Mouse (Mus musculus): Measurements from ENCODE around the gene Grin2c.

The Grin2c gene

GRCm38 (mm10) chr11:115283891-115284620 lies 17.0 kb upstream of the Grin2c start:
- no peak for DNase-seq (ENCODE audit: low spot score)

GRCm38 (mm10) chr11:115283486-115283765 lies 16.4 kb upstream of the Grin2c start:
- no peak for DNase-seq (ENCODE audit: low spot score)

GRCm38 (mm10) chr11:115282723-115283485 lies 15.9 kb upstream of the Grin2c start:
- DNase-seq (ENCODE audit: low spot score) = no peak

- no peak for DNase-seq (ENCODE audit: low spot score)
These were observed 15.3 kb upstream of the Grin2c start for GRCm38 (mm10) chr11:115282295-115282694.

- DNase-seq (ENCODE audit: low spot score) = no peak
These were observed 12.7 kb upstream of the Grin2c start for GRCm38 (mm10) chr11:115279726-115280125.

GRCm38 (mm10) chr11:115278176-115278575 lies 11.1 kb upstream of the Grin2c start:
- DNase-seq (ENCODE audit: low spot score) = no peak

GRCm38 (mm10) chr11:115277604-115277975 lies 10.5 kb upstream of the Grin2c start:
- DNase-seq (ENCODE audit: low spot score) = no peak

- peak; percentile 100 for DNase-seq (ENCODE audit: low spot score)
These were observed 9.9 kb upstream of the Grin2c start, which contains the start of gene Fdxr for GRCm38 (mm10) chr11:115276780-115277603. Gene Fdxr, minus strand, starts transcription at chr11:115277050.

- DNase-seq (ENCODE audit: low spot score) = no peak
These were observed 8.9 kb upstream of the Grin2c start for GRCm38 (mm10) chr11:115275954-115276353.

GRCm38 (mm10) chr11:115275509-115275908 lies 8.5 kb upstream of the Grin2c start:
- no peak for DNase-seq (ENCODE audit: low spot score)

- DNase-seq (ENCODE audit: low spot score) = no peak
These were observed 7.7 kb upstream of the Grin2c start for GRCm38 (mm10) chr11:115274771-115275170.

- no peak for DNase-seq (ENCODE audit: low spot score)
These were observed 7.1 kb upstream of the Grin2c start for GRCm38 (mm10) chr11:115274178-115274577.

GRCm38 (mm10) chr11:115273735-115274134 lies 6.7 kb upstream of the Grin2c start:
- no peak for DNase-seq (ENCODE audit: low spot score)

- no peak for DNase-seq (ENCODE audit: low spot score)
These were observed 6.0 kb upstream of the Grin2c start for GRCm38 (mm10) chr11:115272894-115273498.

- no peak for DNase-seq (ENCODE audit: low spot score)
These were observed 4.4 kb upstream of the Grin2c start for GRCm38 (mm10) chr11:115271481-115271880.

- DNase-seq (ENCODE audit: low spot score) = no peak
These were observed 4.0 kb upstream of the Grin2c start for GRCm38 (mm10) chr11:115271052-115271451.

GRCm38 (mm10) chr11:115270148-115270861 lies 3.3 kb upstream of the Grin2c start:
- DNase-seq (ENCODE audit: low spot score) = peak; percentile 90

- no peak for DNase-seq (ENCODE audit: low spot score)
These were observed 2.5 kb upstream of the Grin2c start for GRCm38 (mm10) chr11:115269330-115270066.

- DNase-seq (ENCODE audit: low spot score) = no peak
These were observed 915 bp upstream of the Grin2c start for GRCm38 (mm10) chr11:115267958-115268357.

- DNase-seq (ENCODE audit: low spot score) = no peak
These were observed 654 bp downstream of the Grin2c start for GRCm38 (mm10) chr11:115266400-115266778.
